Mouse (Mus musculus) hematopoietic stem cell, adult 5-6 weeks (primary cell): ENCODE measurements around the gene Olfr890. TPM values are rescaled to one million over a fixed set of nuclear protein-coding genes. Genes with fewer than 3 reads are reported as not detected.
"Not testable (repeated sequence)": the region's sequence is repeated elsewhere in the genome, so short reads cannot be mapped to it uniquely, and the experiment has no call there.

Experiments
- ATAC-seq, 2 experiments: fragments of 125-278 bp in 1 of 2; replicated peaks in 1 of 2; 2 replicates each; pipeline ENCODE4 v1.8.0; 2016 to 2017; ENCODE audit warnings: inconsistent platforms in 2 of 2, mild to moderate bottlenecking in 2 of 2, moderate number of reproducible peaks in 2 of 2, low read depth in 1 of 2, moderate TSS enrichment in 1 of 2; ENCODE audit not compliant: low FRiP score in 2 of 2, poor library complexity in 2 of 2, severe bottlenecking in 2 of 2, insufficient read depth in 1 of 2, low TSS enrichment in 1 of 2
- total RNA-seq: library from RNA; stranded (forward); fragments of 172-1452, 232-1000 nt; gene quantifications from 2 replicates; pipeline ENCODE4 v1.2.3, GENCODE M21; 2017

Gene Olfr890
- not detected in 2 replicates for total RNA-seq

- no peak for ATAC-seq
Observed at GRCm38 (mm10) chr9:38142217-38142616, at the start of gene Olfr890. TSS of gene Olfr890 (plus strand) at chr9:38142517.

GRCm38 (mm10) chr9:38107828-38108227 lies 34.5 kb upstream of the Olfr890 start, which contains the start of gene Olfr888:
TSS of gene Olfr888 (plus strand) at chr9:38108128.
- no peak for ATAC-seq

- ATAC-seq, result no peak
Observed at GRCm38 (mm10) chr9:38114898-38115297, 27.4 kb upstream of the Olfr890 start, which contains the start of gene Olfr889. TSS of gene Olfr889 (plus strand) at chr9:38115198.

- not testable (repeated sequence) for ATAC-seq
Observed at GRCm38 (mm10) chr9:38168341-38168740, 26.0 kb downstream of the Olfr890 start.

- ATAC-seq, result no peak
Observed at GRCm38 (mm10) chr9:38180721-38181120, 38.4 kb downstream of the Olfr890 start, which contains the start of gene Olfr891. TSS of gene Olfr891 (minus strand) at chr9:38180821.

Other genes with a start within 250 kb of the Olfr890 start
- 0.06 TPM in 1 of 2 replicates, not detected in the other for gene Olfr145, start 245.8 kb upstream of the Olfr890 start, total RNA-seq
- not detected in 2 replicates for gene Olfr878, start 224.7 kb upstream of the Olfr890 start, total RNA-seq
- not detected in 2 replicates for gene Olfr881, start 150.7 kb upstream of the Olfr890 start, total RNA-seq
- not detected in 2 replicates for gene Olfr883, start 116.7 kb upstream of the Olfr890 start, total RNA-seq
- gene Olfr884, start 96.0 kb upstream of the Olfr890 start, total RNA-seq, result not detected in 2 replicates
- gene Olfr885, start 81.2 kb upstream of the Olfr890 start, total RNA-seq, result not detected in 2 replicates
- gene Olfr887, start 58.4 kb upstream of the Olfr890 start, total RNA-seq, result not detected in 2 replicates
- gene Olfr888, start 34.4 kb upstream of the Olfr890 start, total RNA-seq, result not detected in 2 replicates
- gene Olfr889, start 27.3 kb upstream of the Olfr890 start, total RNA-seq, result not detected in 2 replicates
- gene Olfr891, start 38.3 kb downstream of the Olfr890 start, total RNA-seq, result not detected in 2 replicates
- gene Olfr893, start 65.8 kb downstream of the Olfr890 start, total RNA-seq, result not detected in 2 replicates
- gene Olfr894, start 75.5 kb downstream of the Olfr890 start, total RNA-seq, result not detected in 2 replicates
- not detected in 2 replicates for gene Olfr143, start 110.3 kb downstream of the Olfr890 start, total RNA-seq
- gene Olfr895, start 125.3 kb downstream of the Olfr890 start, total RNA-seq, result not detected in 2 replicates
- not detected in 2 replicates for gene Olfr896-ps1, start 148.6 kb downstream of the Olfr890 start, total RNA-seq
- not detected in 2 replicates for gene Olfr25, start 186.5 kb downstream of the Olfr890 start, total RNA-seq
- not detected in 2 replicates for gene Olfr898, start 205.9 kb downstream of the Olfr890 start, total RNA-seq
- not detected in 2 replicates for gene Olfr250, start 224.4 kb downstream of the Olfr890 start, total RNA-seq
- not detected in 2 replicates for gene Olfr251, start 234.6 kb downstream of the Olfr890 start, total RNA-seq